Mouse (Mus musculus) CH12.LX (cell line): ENCODE results near the gene Asphd2. TPM values are rescaled to one million over a fixed set of nuclear protein-coding genes. Genes with fewer than 3 reads are reported as not detected.

Experiments
- DNase-seq: peaks from one replicate; pipeline ENCODE4 v3.0.0-alpha.2; 2013; ENCODE audit errors: extremely low read depth
- H3K27ac ChIP-seq: 2 replicates; pipeline ENCODE4 v1.5.1; 2012; ENCODE audit warnings: low read depth, mild to moderate bottlenecking, control low read depth, moderate library complexity; ENCODE audit not compliant: insufficient read depth
- H3K27me3 ChIP-seq: replicated peaks from 2 replicates; pipeline ENCODE3; 2012; ENCODE audit warnings: inconsistent platforms
- H3K36me3 ChIP-seq, 2 experiments: replicated peaks in 1 of 2; 2 replicates each; pipeline versions ENCODE3 to v1.6.1; 2012; ENCODE audit warnings: inconsistent platforms in 1 of 2, low read length in 1 of 2, mild to moderate bottlenecking in 1 of 2, mixed read lengths in 1 of 2, moderate library complexity in 1 of 2; ENCODE audit not compliant: control insufficient read depth in 1 of 2, insufficient read depth in 1 of 2
- H3K4me1 ChIP-seq, 2 experiments: 2 replicates each; pipeline ENCODE4 v1.6.1; 2012; ENCODE audit warnings: inconsistent platforms in 1 of 2, moderate library complexity in 1 of 2; ENCODE audit not compliant: insufficient read depth in 2 of 2, control insufficient read depth in 1 of 2
- H3K4me2 ChIP-seq: 2 replicates; pipeline ENCODE4 v1.6.1; 2012; ENCODE audit warnings: low read depth, mild to moderate bottlenecking, control low read depth; ENCODE audit not compliant: poor library complexity, insufficient read depth, severe bottlenecking
- H3K4me3 ChIP-seq, 3 experiments: fragments of 150-350 bp in 1 of 3; sonication (generic) in 1 of 3; replicated peaks in 1 of 3; 2 replicates each; pipeline versions ENCODE3 to v1.5.1; 2011 to 2012; ENCODE audit warnings: low read depth in 2 of 3, low read length in 2 of 3, mild to moderate bottlenecking in 2 of 3, moderate library complexity in 2 of 3, control low read depth in 1 of 3, improper control_type of control experiment in 1 of 3, inconsistent platforms in 1 of 3, mixed read lengths in 1 of 3; ENCODE audit not compliant: poor library complexity in 1 of 3
- H3K79me2 ChIP-seq: replicated peaks from 2 replicates; pipeline ENCODE4 v1.6.1; 2012; ENCODE audit warnings: mild to moderate bottlenecking, moderate library complexity; ENCODE audit not compliant: control insufficient read depth, poor library complexity, insufficient read depth, severe bottlenecking; ENCODE audit errors: extremely low read depth
- H3K9ac ChIP-seq: 2 replicates; pipeline ENCODE4 v1.6.1; 2012; ENCODE audit warnings: low read depth, mild to moderate bottlenecking, control low read depth, moderate library complexity; ENCODE audit not compliant: insufficient read depth
- H3K9me3 ChIP-seq: replicated peaks from 2 replicates; pipeline ENCODE3; 2012; ENCODE audit warnings: low read length, inconsistent platforms, mixed read lengths
- BHLHE40 ChIP-seq: IDR thresholded peaks from 2 replicates; pipeline ENCODE4 v1.6.1; 2011; ENCODE audit warnings: mild to moderate bottlenecking, low read depth, low read length, improper control_type of control experiment
- CHD1 ChIP-seq: IDR thresholded peaks from 2 replicates; pipeline ENCODE4 v1.6.1; 2012; ENCODE audit warnings: low read depth, low read length, improper control_type of control experiment, inconsistent platforms
- CTCF ChIP-seq, 2 experiments: IDR thresholded peaks in 1 of 2; conservative IDR thresholded peaks in 1 of 2; 2 replicates each; pipeline ENCODE4 v1.5.1; 2011 to 2012; ENCODE audit warnings: low read depth in 2 of 2, low read length in 2 of 2, improper control_type of control experiment in 1 of 2, inconsistent platforms in 1 of 2, mild to moderate bottlenecking in 1 of 2, moderate library complexity in 1 of 2
- E2F4 ChIP-seq: IDR thresholded peaks from 2 replicates; pipeline ENCODE4 v1.6.1; 2011; ENCODE audit warnings: low read depth, low read length, improper control_type of control experiment; ENCODE audit not compliant: insufficient replicate concordance
- ETS1 ChIP-seq: conservative IDR thresholded peaks from 2 replicates; pipeline ENCODE4 v1.6.1; 2012; ENCODE audit warnings: low read depth, mild to moderate bottlenecking, inconsistent platforms, low read length, improper control_type of control experiment, moderate library complexity
- GABPA ChIP-seq: IDR thresholded peaks from 2 replicates; pipeline ENCODE4 v1.6.1; 2012; ENCODE audit warnings: low read depth, low read length, improper control_type of control experiment, inconsistent platforms; ENCODE audit not compliant: insufficient replicate concordance
- KAT2A ChIP-seq: IDR thresholded peaks from 2 replicates; pipeline ENCODE4 v1.6.1; 2012; ENCODE audit warnings: low read length, improper control_type of control experiment, inconsistent platforms; ENCODE audit not compliant: insufficient replicate concordance
- MAX ChIP-seq: IDR thresholded peaks from 2 replicates; pipeline ENCODE4 v1.6.1; 2011; ENCODE audit warnings: low read length, improper control_type of control experiment
- MAZ ChIP-seq: IDR thresholded peaks from 2 replicates; pipeline ENCODE4 v1.6.1; 2012; ENCODE audit warnings: low read depth, mild to moderate bottlenecking, inconsistent platforms, low read length, improper control_type of control experiment, moderate library complexity
- MEF2A ChIP-seq: IDR thresholded peaks from 2 replicates; pipeline ENCODE4 v1.6.1; 2014; ENCODE audit warnings: low read depth, mild to moderate bottlenecking, inconsistent platforms, low read length, improper control_type of control experiment, borderline replicate concordance
- MYC ChIP-seq: IDR thresholded peaks from 2 replicates; pipeline ENCODE4 v1.6.1; 2011; ENCODE audit warnings: low read depth, mild to moderate bottlenecking, improper control_type of control experiment, low read length
- RAD21 ChIP-seq: IDR thresholded peaks from 2 replicates; pipeline ENCODE4 v1.6.1; 2011; ENCODE audit warnings: low read depth, mild to moderate bottlenecking, low read length, improper control_type of control experiment, moderate library complexity
- TBP ChIP-seq: conservative IDR thresholded peaks from 2 replicates; pipeline ENCODE4 v1.6.1; 2011; ENCODE audit warnings: low read depth, low read length, improper control_type of control experiment
- TCF12 ChIP-seq: IDR thresholded peaks from 2 replicates; pipeline ENCODE4 v1.6.1; 2014; ENCODE audit warnings: low read depth, mild to moderate bottlenecking, inconsistent platforms, low read length, improper control_type of control experiment
- USF1 ChIP-seq: IDR thresholded peaks from 2 replicates; pipeline ENCODE4 v1.6.1; 2014; ENCODE audit warnings: low read depth, mild to moderate bottlenecking, inconsistent platforms, low read length, improper control_type of control experiment
- USF2 ChIP-seq: conservative IDR thresholded peaks from 2 replicates; pipeline ENCODE4 v1.6.1; 2011; ENCODE audit warnings: low read depth, low read length, improper control_type of control experiment
- ZKSCAN1 ChIP-seq: IDR thresholded peaks from 2 replicates; pipeline ENCODE4 v1.6.1; 2012; ENCODE audit warnings: low read depth, inconsistent platforms, low read length, improper control_type of control experiment, borderline replicate concordance
- ZMIZ1 ChIP-seq: IDR thresholded peaks from 2 replicates; pipeline ENCODE4 v1.6.1; 2012; ENCODE audit warnings: low read depth, mild to moderate bottlenecking, inconsistent platforms, low read length, improper control_type of control experiment
- ZNF384 ChIP-seq: IDR thresholded peaks from 2 replicates; pipeline ENCODE4 v1.6.1; 2012; ENCODE audit warnings: low read depth, low read length, improper control_type of control experiment, inconsistent platforms
- dilution Hi-C: fragments of 300-500 bp; cut with MboI; formaldehyde crosslinking; loops from 2 replicates; pipeline ENCODE4 v1.14.3; 2020; ENCODE audit warnings: low sequenced_read_pairs; ENCODE audit not compliant: extremely low pct_unique_long_range_greater_than_20kb, extremely low pct_ligation_motif_present
- in situ Hi-C: fragments of 300-500 bp; cut with MboI; formaldehyde crosslinking; loops from 3 replicates; pipeline ENCODE4 v1.14.3; 2019; ENCODE audit warnings: low sequenced_read_pairs, low pct_ligation_motif_present, low pct_unique_long_range_greater_than_20kb, mixed read lengths
- polyA plus RNA-seq: library from polyadenylated mRNA; unstranded; fragments of >175 nt; gene quantifications from 2 replicates; pipeline ENCODE4 v1.2.1, GENCODE M21; 2012; ENCODE audit warnings: low read depth; ENCODE audit not compliant: insufficient read length
- total RNA-seq, 2 experiments: library from RNA; depleted of rRNA; stranded (reverse); fragments of 300-350 nt in 1 of 2; fragments of >200 nt in 1 of 2; gene quantifications; 2 replicates each; pipeline ENCODE4 v1.2.3; 2012 to 2014

The Asphd2 gene
- total and polyA plus RNA-seq, 3 experiments, result not detected

- Histone ChIP-seq H3K4me3 (no peak overlapping the region), H3K9ac (no peak overlapping the region)
These were observed 34.6 kb downstream of the Asphd2 start for GRCm38 (mm10) chr5:112360077-112360476.

GRCm38 (mm10) chr5:112359520-112359919, 35.1 kb downstream of the Asphd2 start:
- no peak overlapping the region for H3K4me2 ChIP-seq
- no peak overlapping the region for H3K27ac ChIP-seq
- H3K36me3 ChIP-seq, result peaks cover 34 to 78% of the 10 kb centered on the region in 2 experiments
- H3K79me2 ChIP-seq, result no peaks in the 10 kb centered on the region
- H3K9me3 ChIP-seq, result peaks cover 3% of the 10 kb centered on the region
- in situ Hi-C loops (no loop called here), dilution Hi-C loops (no loop called here)
- no peak for TF ChIP-seq TCF12
- TF ChIP-seq MYC, result no peak
- TF ChIP-seq RAD21, result no peak
- no peak for TF ChIP-seq KAT2A
- no peaks in the 10 kb centered on the region for H3K4me1 ChIP-seq
- no peak for DNase-seq
- H3K9ac ChIP-seq, result no peak overlapping the region
- H3K27me3 ChIP-seq, result no peaks in the 10 kb centered on the region
- no peak overlapping the region for H3K4me3 ChIP-seq

More at GRCm38 (mm10) chr5:112360077-112360476, 34.6 kb downstream of the Asphd2 start:
- Histone ChIP-seq H3K27ac (no peak overlapping the region), H3K9me3 (peaks cover 3% of the 10 kb centered on the region), H3K4me2 (no peak overlapping the region), H3K36me3 (peaks cover 36 to 78% of the 10 kb centered on the region in 2 experiments), H3K27me3 (no peaks in the 10 kb centered on the region), H3K4me1 (no peaks in the 10 kb centered on the region), H3K79me2 (no peaks in the 10 kb centered on the region)
- dilution Hi-C loops (no loop called here), in situ Hi-C loops (no loop called here)
- no peak for DNase-seq
- TF ChIP-seq MEF2A (no peak), E2F4 (no peak), ZNF384 (no peak), ZMIZ1 (no peak), ZKSCAN1 (no peak), CTCF (conservative IDR thresholded peaks at IDR 0.05 in 1 of 2, IDR thresholded peaks at IDR 0.05 in 1 of 2; ENCODE audit: low read depth in 2 of 2, low read length in 2 of 2) (no peak), MAX (no peak), GABPA (no peak), CHD1 (no peak), MAZ (no peak), ETS1 (no peak), TCF12 (no peak), USF1 (no peak), TBP (no peak), BHLHE40 (no peak), USF2 (no peak)
